Mouse (Mus musculus) cortical plate, adult 2 months (tissue): ENCODE data around the gene Hgfac. TPM values are rescaled to one million over a fixed set of nuclear protein-coding genes. Genes with fewer than 3 reads are reported as not detected.

Experiments used
- H3K27ac ChIP-seq: fragments of 200-500 bp; 2 replicates; pipeline ENCODE4 v1.5.1; 2012; ENCODE audit warnings: low read length, control low read depth, inconsistent platforms; ENCODE audit not compliant: insufficient read depth
- H3K4me1 ChIP-seq: fragments of 200-500 bp; 2 replicates; pipeline ENCODE4 v1.6.1; 2011; ENCODE audit warnings: low read length; ENCODE audit not compliant: control insufficient read depth, insufficient read depth
- H3K4me3 ChIP-seq: fragments of 200-500 bp; 2 replicates; pipeline ENCODE4 v1.5.1; 2011; ENCODE audit warnings: mild to moderate bottlenecking, low read length, control low read depth; ENCODE audit not compliant: insufficient read depth
- CTCF ChIP-seq: fragments of 200-500 bp; IDR thresholded peaks from 2 replicates; pipeline ENCODE4 v1.5.1; 2011; ENCODE audit warnings: mild to moderate bottlenecking, control low read depth, low read length; ENCODE audit not compliant: insufficient read depth; ENCODE audit errors: extremely low read depth
- POLR2A ChIP-seq: fragments of 200-500 bp; IDR thresholded peaks from 2 replicates; pipeline ENCODE4 v1.6.1; 2011; ENCODE audit warnings: mild to moderate bottlenecking, low read length, control low read depth; ENCODE audit not compliant: insufficient read depth; ENCODE audit errors: extremely low read depth
- polyA plus RNA-seq: library from polyadenylated mRNA; depleted of rRNA; stranded (reverse); fragments of >200 nt; gene quantifications from 2 replicates; pipeline ENCODE4 v1.2.3, GENCODE M21; 2012

Hgfac gene
- polyA plus RNA-seq, 1 experiment, result 0.44 TPM

DNA sequence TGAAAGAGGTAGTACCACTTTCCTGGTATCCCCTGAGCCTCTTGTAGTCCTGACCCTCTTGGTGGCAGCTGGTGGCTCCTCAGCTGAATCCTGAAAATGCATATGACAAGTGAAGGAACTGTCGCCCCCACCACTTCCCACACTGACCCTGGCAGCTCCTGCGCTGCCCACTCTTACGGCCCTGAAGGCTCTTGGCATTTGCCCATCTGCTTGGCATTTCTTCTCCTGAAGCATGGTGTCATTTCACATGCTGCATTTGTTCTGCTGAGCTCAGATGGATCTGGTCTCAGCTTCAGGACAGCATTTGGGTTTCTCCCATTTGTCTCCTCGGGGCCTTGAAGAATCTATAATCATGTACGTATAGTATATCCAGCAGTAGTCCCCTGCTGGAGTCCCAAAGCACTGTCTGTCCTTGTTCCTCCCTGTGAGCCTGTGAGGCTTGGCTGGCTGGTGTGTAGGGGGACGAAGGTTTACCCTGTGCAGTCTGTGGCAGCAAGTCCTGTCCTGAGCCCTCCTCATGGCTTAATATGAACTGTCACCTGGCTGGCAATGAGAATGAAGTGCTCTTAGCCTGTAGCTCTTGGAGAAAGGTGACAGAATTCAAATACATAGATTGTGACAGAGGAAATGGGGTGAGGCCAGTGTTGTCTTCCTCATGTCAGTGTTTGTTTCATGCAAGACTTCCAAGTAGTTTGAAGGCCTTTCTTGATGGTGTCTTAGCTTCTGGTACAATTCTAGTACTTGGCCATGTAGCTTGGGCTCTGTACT, 30.0 kb upstream of the Hgfac start:
- no peak for TF ChIP-seq POLR2A
- no peak for TF ChIP-seq CTCF
- H3K4me1 ChIP-seq, result no peaks in the 10 kb centered on the region
- H3K4me3 ChIP-seq, result no peak overlapping the region
- H3K27ac ChIP-seq, result no peak overlapping the region

DNA sequence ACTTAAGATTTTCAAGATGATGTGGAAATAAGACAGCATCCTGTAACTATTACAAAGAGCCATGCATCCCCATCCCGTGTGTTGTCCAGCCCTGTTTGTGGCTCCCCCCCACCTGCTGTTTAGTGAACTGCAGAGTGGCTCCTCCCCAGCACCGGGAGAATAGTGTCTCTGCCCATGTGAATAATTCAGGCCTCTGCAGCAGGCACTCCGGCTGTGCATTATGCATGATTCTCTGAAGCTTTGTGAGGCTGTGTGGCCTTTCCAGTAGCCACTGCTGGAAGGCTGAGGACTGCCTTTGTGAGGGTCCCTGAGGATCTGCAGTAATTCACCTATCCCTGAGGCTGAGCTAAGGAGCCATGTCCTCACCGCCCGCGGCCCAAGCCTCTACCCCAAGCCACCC, 27.3 kb upstream of the Hgfac start:
- no peak overlapping the region for H3K4me3 ChIP-seq
- TF ChIP-seq POLR2A, result no peak
- TF ChIP-seq CTCF, result no peak
- H3K27ac ChIP-seq, result no peak overlapping the region

GRCm38 (mm10) chr5:35019673-35020300, 21.5 kb upstream of the Hgfac start:
- no peak overlapping the region for H3K4me3 ChIP-seq
- no peak overlapping the region for H3K27ac ChIP-seq
- TF ChIP-seq CTCF, result no peak
- TF ChIP-seq POLR2A, result no peak

More for the DNA sequence above, 27.3 kb upstream of the Hgfac start:
- peaks cover 3% of the 10 kb centered on the region; the same call in 1 of the 2 replicates for H3K4me1 ChIP-seq

GRCm38 (mm10) chr5:35020410-35021241, 20.7 kb upstream of the Hgfac start:
- no peak overlapping the region for H3K4me3 ChIP-seq
- H3K27ac ChIP-seq, result no peak overlapping the region
- peaks cover 11% of the 10 kb centered on the region for H3K4me1 ChIP-seq
- TF ChIP-seq POLR2A (no peak), CTCF (no peak)

More at GRCm38 (mm10) chr5:35019673-35020300, 21.5 kb upstream of the Hgfac start:
- peaks cover 11% of the 10 kb centered on the region for H3K4me1 ChIP-seq

DNA sequence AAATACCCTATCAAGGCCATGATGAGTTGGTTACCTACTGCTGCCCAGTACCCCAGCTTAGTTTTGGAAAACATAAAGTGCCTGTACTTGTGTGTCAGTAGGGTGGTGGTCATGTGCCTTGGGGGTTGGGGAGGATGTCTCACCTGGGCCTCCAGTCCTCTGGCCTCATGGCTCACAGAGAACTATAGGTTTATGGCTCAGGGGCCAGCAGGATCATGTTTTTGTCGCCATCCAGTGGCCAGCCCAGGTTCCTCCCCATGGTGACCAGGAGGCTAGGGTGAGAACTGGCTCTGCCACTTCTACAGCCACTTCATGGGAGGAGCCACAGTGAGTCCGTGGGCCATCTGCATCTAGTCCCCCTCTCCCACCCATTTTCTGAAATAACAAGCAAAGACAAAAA, 16.3 kb upstream of the Hgfac start:
- Histone ChIP-seq H3K4me1 (peaks cover 4% of the 10 kb centered on the region), H3K4me3 (no peak overlapping the region), H3K27ac (no peak overlapping the region)
- TF ChIP-seq CTCF, result peak; percentile 62
- TF ChIP-seq POLR2A, result no peak

GRCm38 (mm10) chr5:35029303-35029702, 12.0 kb upstream of the Hgfac start:
- H3K27ac ChIP-seq, result no peak overlapping the region

DNA sequence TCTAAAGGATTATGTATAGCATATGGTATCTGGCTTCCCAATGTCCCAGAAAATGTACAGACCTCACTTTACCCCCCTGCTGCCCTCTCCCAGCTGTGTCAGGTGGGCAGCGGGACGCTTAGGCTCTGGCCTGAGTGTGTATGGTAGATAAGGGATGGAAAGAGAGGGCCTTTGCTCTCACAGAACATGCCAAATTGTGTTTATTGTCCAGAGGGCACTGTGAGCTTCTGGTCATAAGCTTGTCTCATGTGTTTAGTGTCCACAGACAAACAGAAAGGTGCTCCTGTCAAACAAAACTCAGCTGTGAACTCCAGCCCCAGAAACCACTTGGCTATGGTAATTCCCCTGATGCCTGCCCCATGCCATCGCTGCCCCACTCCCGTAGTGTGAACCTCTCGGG, 11.6 kb upstream of the Hgfac start:
- no peak overlapping the region for H3K4me3 ChIP-seq
- no peak overlapping the region for H3K27ac ChIP-seq
- no peaks in the 10 kb centered on the region for H3K4me1 ChIP-seq
- TF ChIP-seq POLR2A (no peak), CTCF (no peak)

More at GRCm38 (mm10) chr5:35029303-35029702, 12.0 kb upstream of the Hgfac start:
- TF ChIP-seq CTCF, result no peak
- TF ChIP-seq POLR2A, result no peak
- no peak overlapping the region for H3K4me3 ChIP-seq
- no peaks in the 10 kb centered on the region for H3K4me1 ChIP-seq

DNA sequence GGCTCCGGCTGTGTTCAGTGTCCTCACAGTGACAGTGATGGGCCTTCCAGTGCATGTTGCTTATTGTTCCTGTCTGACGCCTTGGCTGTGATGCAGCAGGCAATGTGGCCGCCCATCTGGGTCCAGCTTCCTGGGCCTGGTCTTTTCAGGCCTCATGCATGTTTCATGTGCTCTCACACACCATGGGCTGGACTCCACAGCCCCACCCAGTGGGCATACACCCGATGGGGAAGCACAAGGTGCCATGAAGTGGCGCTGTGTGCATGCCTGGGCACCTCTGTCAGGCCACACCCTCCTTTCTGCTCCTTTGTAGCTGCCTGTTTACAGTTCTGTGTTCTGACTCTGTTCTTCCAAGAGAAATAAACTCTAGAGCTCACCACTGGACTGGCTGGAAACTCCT, 8.2 kb upstream of the Hgfac start:
- no peaks in the 10 kb centered on the region for H3K4me1 ChIP-seq
- TF ChIP-seq POLR2A (no peak), CTCF (peak; percentile 14; the same call in 1 of the 2 replicates)
- H3K27ac ChIP-seq, result no peak overlapping the region
- no peak overlapping the region for H3K4me3 ChIP-seq

GRCm38 (mm10) chr5:35033619-35034018, 7.7 kb upstream of the Hgfac start:
- H3K4me3 ChIP-seq, result no peak overlapping the region
- no peaks in the 10 kb centered on the region for H3K4me1 ChIP-seq
- TF ChIP-seq CTCF (no peak), POLR2A (no peak)
- no peak overlapping the region for H3K27ac ChIP-seq

- Histone ChIP-seq H3K27ac (no peak overlapping the region), H3K4me1 (no peaks in the 10 kb centered on the region), H3K4me3 (no peak overlapping the region)
- TF ChIP-seq POLR2A, result no peak
- no peak for TF ChIP-seq CTCF
Observed at GRCm38 (mm10) chr5:35035141-35035540, 6.2 kb upstream of the Hgfac start.
